Comparison of ENCODE assay signal across 10 mouse cellular contexts in genomic region chr11:82869506-82870172, GRCm38 (mm10). TPM values are rescaled to one million over a fixed set of nuclear protein-coding genes. Genes with fewer than 3 reads are reported as not detected.
DNase-seq lines count a peak whose midpoint lies in the region; ATAC-seq and TF ChIP-seq lines count a peak whose summit lies in the region.
"Had no signal": no experiment of that assay in that cellular context is flagged by ENCODE, and none has a peak within 500 bp of the region (broad histone marks: within the 10 kb centered on the region; RNA-seq: fewer than 3 reads in every experiment).

No protein-coding gene starts in this region.

- WGBS in heart, embryonic 15.5 days, result 65% methylated on average over 9 of the region's 9 CpGs
- WGBS in forebrain, embryonic 11.5 days, result 80% methylated on average over 9 of the region's 9 CpGs
- WGBS in liver, embryonic 14.5 days (ENCODE audit: insufficient replicate concordance), result 37% methylated on average over 9 of the region's 9 CpGs

- in situ Hi-C loops in ES-E14 (cut with MboI; ENCODE audit: low sequenced_read_pairs in 2 of 2, unreplicated experiment in 2 of 2), result no loop called here

- no peak for TF ChIP-seq EP300 in liver, embryonic 14.5 days (IDR thresholded peaks at IDR 0.05; ENCODE audit: low read depth)

- H3K4me1 ChIP-seq in heart, embryonic 15.5 days (replicated peaks), result peaks cover 13% of the 10 kb centered on the region
- H3K4me1 ChIP-seq in ES-E14 (ENCODE audit: control insufficient read depth in 2 of 2, insufficient read depth in 2 of 2, low read length in 2 of 2, poor library complexity in 1 of 2), result peaks cover 2 to 4% of the 10 kb centered on the region in 2 experiments; a peak in 1 of 4 replicates
- H3K4me1 ChIP-seq in forebrain, embryonic 11.5 days (replicated peaks; ENCODE audit: control insufficient read depth, insufficient read depth, low read length), result 0 out of 2 replicates have a peak, but pooled peaks cover 1% of the 10 kb centered on the region
- peaks cover 33 to 41% of the 10 kb centered on the region in 2 experiments for H3K4me1 ChIP-seq in liver, embryonic 14.5 days (replicated peaks; ENCODE audit: control insufficient read depth in 2 of 2, insufficient read depth in 2 of 2, low read length in 1 of 2)

- TF ChIP-seq CTCF in liver, embryonic 14.5 days (IDR thresholded peaks at IDR 0.05; ENCODE audit: low read depth), result no peak

- no peaks in the 10 kb centered on the region for H3K9me3 ChIP-seq in heart, embryonic 15.5 days (replicated peaks)
- no peaks in the 10 kb centered on the region for H3K9me3 ChIP-seq in ES-E14 (ENCODE audit: control insufficient read depth, insufficient read depth, low read depth, low read length)
- no peaks in the 10 kb centered on the region for H3K9me3 ChIP-seq in forebrain, embryonic 11.5 days (ENCODE audit: control insufficient read depth, low read length)
- H3K9me3 ChIP-seq in liver, embryonic 14.5 days (ENCODE audit: control insufficient read depth, low read length), result no peaks in the 10 kb centered on the region

- H3K27me3 ChIP-seq in heart, embryonic 15.5 days, result no peaks in the 10 kb centered on the region
- no peaks in the 10 kb centered on the region for H3K27me3 ChIP-seq in forebrain, embryonic 11.5 days (ENCODE audit: control insufficient read depth, insufficient read depth, low read length)
- no peaks in the 10 kb centered on the region for H3K27me3 ChIP-seq in liver, embryonic 14.5 days (ENCODE audit: control insufficient read depth, insufficient read depth, low read length)
- H3K27me3 ChIP-seq: Patski had no signal

- intact Hi-C loops in heart, postnatal 10 days (cut with DNase I), result no loop called here

- H3K36me3 ChIP-seq in heart, embryonic 15.5 days, result no peaks in the 10 kb centered on the region
- no peaks in the 10 kb centered on the region for H3K36me3 ChIP-seq in ES-E14 (ENCODE audit: control insufficient read depth, insufficient read depth, low read length, poor library complexity, severe bottlenecking)
- H3K36me3 ChIP-seq in forebrain, embryonic 11.5 days (ENCODE audit: control insufficient read depth, insufficient read depth, low read length), result no peaks in the 10 kb centered on the region
- no peaks in the 10 kb centered on the region; the same call in 1 of the 2 replicates for H3K36me3 ChIP-seq in liver, embryonic 14.5 days (replicated peaks; ENCODE audit: control insufficient read depth, insufficient read depth, low read depth)

- peak overlapping the region; percentile 99 for H3K4me3 ChIP-seq in heart, embryonic 15.5 days
- H3K4me3 ChIP-seq in ES-E14 (ENCODE audit: insufficient read depth in 1 of 2, low read depth in 1 of 2, low read length in 2 of 2, poor library complexity in 1 of 2, severe bottlenecking in 1 of 2), result peak overlapping the region; percentile 73 to 85; a peak in 3 of 4 replicates
- H3K4me3 ChIP-seq in forebrain, embryonic 11.5 days (ENCODE audit: low read depth, low read length), result peak overlapping the region; percentile 76
- H3K4me3 ChIP-seq in liver, embryonic 14.5 days (ENCODE audit: insufficient read depth in 1 of 2, low read depth in 2 of 2, low read length in 2 of 2), result peak overlapping the region; percentile 84 to 87

- no peak for DNase-seq in heart, postnatal 10 days
- DNase-seq in ES-E14 (ENCODE audit: low read depth, low spot score), result no peak
- no peak for DNase-seq in forebrain, embryonic 11.5 days (ENCODE audit: low spot score)
- DNase-seq in liver, embryonic 14.5 days (ENCODE audit: low read depth in 3 of 3, low spot score in 3 of 3), result no peak
- no peak for DNase-seq in ovary, postnatal 14 days (ENCODE audit: low spot score)
- no peak for DNase-seq in lung, postnatal 10 days

- ATAC-seq in heart, embryonic 15.5 days (replicated peaks; ENCODE audit: insufficient number of reproducible peaks, insufficient read depth, low FRiP score, low read depth), result no peak
- ATAC-seq in forebrain, embryonic 11.5 days (replicated peaks; ENCODE audit: low FRiP score), result no peak
- ATAC-seq in liver, embryonic 14.5 days (ENCODE audit: insufficient read depth), result no peak
- no peak for ATAC-seq in megakaryocyte-erythroid progenitor cell, adult 5-6 weeks (replicated peaks; ENCODE audit: low FRiP score, low TSS enrichment, poor library complexity, severe bottlenecking)

- 0 out of 2 replicates have a peak overlapping the region, but pooled peaks have one; percentile 85 for H3K9ac ChIP-seq in heart, embryonic 15.5 days
- H3K9ac ChIP-seq in ES-E14 (ENCODE audit: insufficient read depth, low read depth, low read length, poor library complexity, severe bottlenecking), result peak overlapping the region; percentile 42; the same call in 1 of the 2 replicates
- H3K9ac ChIP-seq in forebrain, embryonic 11.5 days (ENCODE audit: low read length), result no peak overlapping the region
- H3K9ac ChIP-seq in liver, embryonic 14.5 days (replicated peaks), result peak overlapping the region; percentile 96

- H3K4me2 ChIP-seq in heart, embryonic 15.5 days, result peak overlapping the region; percentile 91
- H3K4me2 ChIP-seq in forebrain, embryonic 11.5 days (ENCODE audit: low read depth, low read length, severe bottlenecking), result peak overlapping the region; percentile 78; the same call in 1 of the 2 replicates
- peak overlapping the region; percentile 80 for H3K4me2 ChIP-seq in liver, embryonic 14.5 days (ENCODE audit: low read depth)

- no peak overlapping the region; the same call in 1 of the 2 replicates for H3K27ac ChIP-seq in heart, embryonic 15.5 days
- no peak overlapping the region for H3K27ac ChIP-seq in ES-E14 (ENCODE audit: insufficient read depth, low read depth, low read length, poor library complexity, severe bottlenecking)
- H3K27ac ChIP-seq in forebrain, embryonic 11.5 days (ENCODE audit: low read depth, low read length), result no peak overlapping the region
- peak overlapping the region; percentile 90 for H3K27ac ChIP-seq in liver, embryonic 14.5 days

TF ChIP-seq in ES-E14, 5 proteins besides CTCF, POLR2A, EP300 and RAD21:
- TF ChIP-seq CHD2 (IDR thresholded peaks at IDR 0.05; ENCODE audit: low read depth, low read length) (no peak), ZNF384 (IDR thresholded peaks at IDR 0.05; ENCODE audit: low read depth, low read length) (no peak)

RNA-seq across cellular contexts. Expression of gene Rffl, which starts 1.4 kb away (rescaled TPM):
- 3.8 and 6.5 TPM in 2 replicates for polyA plus RNA-seq in heart, embryonic 15.5 days (2015; fragmentation: Nextera tagmentation; extraction: Ambion mirVana)
- 1 to 10 TPM; 4.5 to 5.7 TPM for total RNA-seq in heart, postnatal 10 days (2021)
- 6.5 and 9.0 TPM in 2 replicates for total RNA-seq in ES-E14 (2012; rRNA removed)
- polyA plus RNA-seq in forebrain, embryonic 11.5 days (2014; fragmentation: Nextera tagmentation; extraction: Ambion mirVana), result 17.0 and 18.4 TPM in 2 replicates
- polyA plus RNA-seq in liver, embryonic 14.5 days (2012; rRNA removed), result 12.6 and 12.9 TPM in 2 replicates
- 19.0 and 20.6 TPM in 2 replicates for polyA plus RNA-seq in liver, embryonic 14.5 days (2014; fragmentation: Nextera tagmentation; extraction: Ambion mirVana)
- total RNA-seq in megakaryocyte-erythroid progenitor cell, adult 5-6 weeks (2014; fragmentation: Nextera tagmentation), result 28.7 and 31.2 TPM in 2 replicates
- total RNA-seq in megakaryocyte-erythroid progenitor cell, adult 5-6 weeks (2017), result 16.4 and 22.4 TPM in 2 replicates

RNA-seq across cellular contexts. Expression of gene Rad51d, which starts 20.8 kb away (rescaled TPM):
- polyA plus RNA-seq in heart, embryonic 15.5 days (2015; fragmentation: Nextera tagmentation; extraction: Ambion mirVana), result 11.9 and 14.1 TPM in 2 replicates
- total RNA-seq in heart, postnatal 10 days (2021), result 10 to 100 TPM; 10.9 to 11.0 TPM
- 8.2 and 9.1 TPM in 2 replicates for total RNA-seq in ES-E14 (2012; rRNA removed)
- polyA plus RNA-seq in forebrain, embryonic 11.5 days (2014; fragmentation: Nextera tagmentation; extraction: Ambion mirVana), result 15.6 and 17.4 TPM in 2 replicates
- polyA plus RNA-seq in liver, embryonic 14.5 days (2012; rRNA removed), result 2.8 and 3.5 TPM in 2 replicates
- polyA plus RNA-seq in liver, embryonic 14.5 days (2014; fragmentation: Nextera tagmentation; extraction: Ambion mirVana), result 5.8 and 6.8 TPM in 2 replicates
- total RNA-seq in megakaryocyte-erythroid progenitor cell, adult 5-6 weeks (2014; fragmentation: Nextera tagmentation), result 14.3 and 20.0 TPM in 2 replicates
- 16.3 and 18.9 TPM in 2 replicates for total RNA-seq in megakaryocyte-erythroid progenitor cell, adult 5-6 weeks (2017)

RNA-seq across cellular contexts. Expression of gene Fndc8, which starts 22.3 kb away (rescaled TPM):
- polyA plus RNA-seq in heart, embryonic 15.5 days (2015; fragmentation: Nextera tagmentation; extraction: Ambion mirVana), result 0.08 and 0.14 TPM in 2 replicates
- total RNA-seq in heart, postnatal 10 days (2021), result under 1 TPM in 1 of 2 experiments, not detected in 1; 0.12 TPM
- total RNA-seq in ES-E14 (2012; rRNA removed), result 0.16 TPM in 1 of 2 replicates, not detected in the other
- polyA plus RNA-seq in forebrain, embryonic 11.5 days (2014; fragmentation: Nextera tagmentation; extraction: Ambion mirVana), result 0.44 and 0.48 TPM in 2 replicates
- polyA plus RNA-seq in liver, embryonic 14.5 days (2012; rRNA removed), result 0.07 and 0.09 TPM in 2 replicates
- 0.04 and 0.18 TPM in 2 replicates for polyA plus RNA-seq in liver, embryonic 14.5 days (2014; fragmentation: Nextera tagmentation; extraction: Ambion mirVana)
- total RNA-seq in megakaryocyte-erythroid progenitor cell, adult 5-6 weeks (2014; fragmentation: Nextera tagmentation), result not detected in 2 replicates
- total RNA-seq in megakaryocyte-erythroid progenitor cell, adult 5-6 weeks (2017), result not detected in 2 replicates
- total RNA-seq: hematopoietic stem cell, adult 5-6 weeks had no signal

RNA-seq across cellular contexts. Expression of gene Nle1, which starts 38.6 kb away (rescaled TPM):
- 17.7 and 25.9 TPM in 2 replicates for polyA plus RNA-seq in heart, embryonic 15.5 days (2015; fragmentation: Nextera tagmentation; extraction: Ambion mirVana)
- total RNA-seq in heart, postnatal 10 days (2021), result 10 to 100 TPM; 11.2 to 13.8 TPM
- 61.5 and 97.9 TPM in 2 replicates for total RNA-seq in ES-E14 (2012; rRNA removed)
- polyA plus RNA-seq in forebrain, embryonic 11.5 days (2014; fragmentation: Nextera tagmentation; extraction: Ambion mirVana), result 31.9 and 34.8 TPM in 2 replicates
- 26.1 and 27.2 TPM in 2 replicates for polyA plus RNA-seq in liver, embryonic 14.5 days (2012; rRNA removed)
- 11.9 and 13.8 TPM in 2 replicates for polyA plus RNA-seq in liver, embryonic 14.5 days (2014; fragmentation: Nextera tagmentation; extraction: Ambion mirVana)
- 103 and 130 TPM in 2 replicates for total RNA-seq in megakaryocyte-erythroid progenitor cell, adult 5-6 weeks (2014; fragmentation: Nextera tagmentation)
- 18.6 and 45.0 TPM in 2 replicates for total RNA-seq in megakaryocyte-erythroid progenitor cell, adult 5-6 weeks (2017)

RNA-seq across cellular contexts. Expression of gene Unc45b, which starts 40.7 kb away (rescaled TPM):
- 169 and 170 TPM in 2 replicates for polyA plus RNA-seq in heart, embryonic 15.5 days (2015; fragmentation: Nextera tagmentation; extraction: Ambion mirVana)
- 100 to 1,000 TPM; 161 to 177 TPM for total RNA-seq in heart, postnatal 10 days (2021)
- total RNA-seq in ES-E14 (2012; rRNA removed), result 2.3 and 3.6 TPM in 2 replicates
- 0.20 and 0.41 TPM in 2 replicates for polyA plus RNA-seq in forebrain, embryonic 11.5 days (2014; fragmentation: Nextera tagmentation; extraction: Ambion mirVana)
- 0.21 and 0.45 TPM in 2 replicates for polyA plus RNA-seq in liver, embryonic 14.5 days (2012; rRNA removed)
- polyA plus RNA-seq in liver, embryonic 14.5 days (2014; fragmentation: Nextera tagmentation; extraction: Ambion mirVana), result 0.57 and 0.95 TPM in 2 replicates
- not detected in 2 replicates for total RNA-seq in megakaryocyte-erythroid progenitor cell, adult 5-6 weeks (2014; fragmentation: Nextera tagmentation)
- not detected in 2 replicates for total RNA-seq in megakaryocyte-erythroid progenitor cell, adult 5-6 weeks (2017)
- polyA plus RNA-seq: Patski had no signal
